Mouse (Mus musculus): ENCODE data around the gene Olfr320.
"Not testable (repeated sequence)": the region's sequence is repeated elsewhere in the genome, so short reads cannot be mapped to it uniquely, and the experiment has no call there.

Olfr320 gene

GRCm38 (mm10) chr11:58680799-58681198, at the start of gene Olfr320:
Gene Olfr320, plus strand, starts transcription at chr11:58681099.
- no peak for DNase-seq (ENCODE audit: low spot score)

GRCm38 (mm10) chr11:58634878-58635277, 46.0 kb upstream of the Olfr320 start:
- DNase-seq (ENCODE audit: low spot score) = no peak

- peak; percentile 60 for DNase-seq (ENCODE audit: low spot score)
These were observed 44.4 kb upstream of the Olfr320 start for GRCm38 (mm10) chr11:58636376-58636977.

- no peak for DNase-seq (ENCODE audit: low spot score)
These were observed 42.7 kb upstream of the Olfr320 start for GRCm38 (mm10) chr11:58638176-58638701.

- peak; percentile 52 for DNase-seq (ENCODE audit: low spot score)
These were observed 40.5 kb upstream of the Olfr320 start, which contains the start of gene Trim58 for GRCm38 (mm10) chr11:58640272-58640867. Gene Trim58, plus strand, starts transcription at chr11:58640465.

DNA sequence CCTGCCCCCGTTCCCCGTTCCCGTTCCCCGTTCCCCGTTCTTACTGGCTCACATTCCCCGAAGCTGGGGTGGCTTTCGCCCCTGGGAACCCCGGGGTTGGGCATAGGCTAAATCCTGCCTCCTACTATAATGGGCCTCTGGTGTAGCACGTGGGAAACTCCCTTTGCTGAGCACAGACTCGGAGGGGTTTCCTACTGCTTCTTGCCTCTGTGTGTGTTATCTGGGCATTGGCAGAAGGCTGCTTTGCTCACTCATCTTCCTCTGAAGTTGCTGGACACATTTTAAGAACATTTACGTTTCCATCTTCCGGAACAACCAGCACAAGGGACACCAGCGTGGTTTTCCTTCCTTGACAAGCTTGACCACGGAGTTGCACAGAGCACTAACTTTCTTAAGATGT, 39.8 kb upstream of the Olfr320 start:
- DNase-seq (ENCODE audit: low spot score) = no peak

DNA sequence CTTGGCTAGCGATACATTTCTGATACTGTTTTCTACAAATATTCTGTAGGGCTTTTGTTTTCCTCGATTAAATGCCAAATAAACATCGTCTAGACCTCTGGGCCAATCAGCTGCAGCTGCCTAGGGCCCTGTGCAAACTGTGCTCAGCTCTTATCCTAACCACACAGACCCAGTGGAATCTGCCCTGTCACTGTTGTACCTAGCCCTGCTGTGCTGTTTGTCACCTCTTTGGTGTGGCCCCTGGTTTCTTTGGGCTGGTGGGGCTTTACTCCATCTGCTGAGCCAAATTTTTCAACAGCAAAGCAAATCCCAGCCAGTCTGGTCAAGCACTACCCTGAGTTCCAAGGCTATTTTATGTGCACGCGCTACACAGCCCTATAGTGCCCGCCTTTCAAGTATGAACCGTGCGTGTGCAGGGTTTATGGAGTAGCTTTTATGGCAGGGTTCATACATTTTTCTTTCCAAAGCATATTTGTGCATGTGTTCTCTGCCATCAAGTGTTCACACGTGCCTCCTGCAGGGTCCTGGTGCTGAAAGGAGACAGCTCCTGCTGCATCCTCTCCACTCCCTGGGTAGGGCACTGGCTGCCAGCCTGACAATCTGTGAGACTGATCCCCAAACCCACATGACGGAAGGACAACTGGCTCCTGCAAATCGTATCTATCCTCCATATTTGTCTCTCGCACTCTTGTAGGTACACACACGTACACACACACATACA, 39.1 kb upstream of the Olfr320 start:
- no peak for DNase-seq (ENCODE audit: low spot score)

DNA sequence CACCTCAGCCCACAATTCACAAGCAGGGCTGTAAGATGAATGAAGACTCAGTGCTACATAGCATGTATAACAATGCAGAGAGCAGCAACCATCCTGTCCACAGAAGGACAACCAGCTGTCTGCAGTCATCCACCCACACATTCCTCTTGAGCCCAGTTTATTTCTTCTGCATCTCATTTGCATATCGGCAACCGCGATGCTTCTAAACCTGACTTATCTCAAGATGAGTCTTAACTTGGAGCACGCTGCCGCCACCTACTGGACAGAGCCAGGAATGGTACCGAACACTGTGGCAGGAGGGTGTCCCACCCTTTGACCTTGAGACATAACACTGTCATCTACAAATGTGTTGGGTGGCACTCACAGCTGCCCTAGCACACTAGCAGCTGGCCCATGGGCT, 37.5 kb upstream of the Olfr320 start:
- DNase-seq (ENCODE audit: low spot score) = peak; percentile 58

DNA sequence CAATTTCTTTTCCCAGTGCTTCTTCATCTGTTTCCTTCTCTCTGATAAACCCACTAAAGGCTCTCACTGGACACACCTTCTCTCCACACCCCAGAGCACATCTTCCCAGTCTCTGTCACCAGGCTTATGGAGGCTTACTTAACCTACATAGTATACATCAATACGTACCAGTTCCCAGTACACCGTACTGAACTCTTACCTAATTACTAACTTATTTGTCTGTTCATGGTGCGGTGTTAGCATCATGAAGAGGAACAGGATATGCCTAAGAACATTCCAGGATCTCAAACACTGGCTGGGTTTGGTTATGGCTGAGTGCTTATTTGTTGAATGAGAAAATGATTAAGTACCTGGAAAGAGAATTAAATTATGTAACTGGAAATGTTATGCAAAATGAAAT, 25.7 kb upstream of the Olfr320 start:
- DNase-seq (ENCODE audit: low spot score) = no peak

DNA sequence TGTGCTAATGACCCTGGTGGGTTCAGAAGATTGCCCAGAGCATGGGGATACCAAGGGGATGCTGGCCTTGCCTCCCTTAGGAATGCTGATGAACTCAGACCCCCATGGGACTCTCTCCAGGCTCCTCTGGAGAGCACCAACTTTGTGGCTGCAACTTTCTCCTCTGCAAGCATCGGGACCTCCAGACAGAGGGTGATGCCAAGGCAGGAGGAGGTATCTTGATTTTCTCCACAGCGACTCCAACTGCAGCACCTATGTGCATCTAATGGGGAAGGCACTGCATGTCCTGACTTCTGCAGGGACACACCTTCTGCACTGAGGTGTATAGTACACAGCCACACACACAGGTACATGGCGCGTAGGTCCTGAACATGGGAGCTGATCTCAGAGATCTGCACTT, 22.3 kb upstream of the Olfr320 start, which contains the start of gene Olfr322:
Gene Olfr322 (plus strand): TSS at position 187 of the 400 bp plus-strand sequence.
- no peak for DNase-seq (ENCODE audit: low spot score)

GRCm38 (mm10) chr11:58669252-58669651, 11.6 kb upstream of the Olfr320 start:
- DNase-seq (ENCODE audit: low spot score) = no peak

- DNase-seq (ENCODE audit: low spot score) = no peak
These were observed 9.1 kb upstream of the Olfr320 start for GRCm38 (mm10) chr11:58671825-58672224.

DNA sequence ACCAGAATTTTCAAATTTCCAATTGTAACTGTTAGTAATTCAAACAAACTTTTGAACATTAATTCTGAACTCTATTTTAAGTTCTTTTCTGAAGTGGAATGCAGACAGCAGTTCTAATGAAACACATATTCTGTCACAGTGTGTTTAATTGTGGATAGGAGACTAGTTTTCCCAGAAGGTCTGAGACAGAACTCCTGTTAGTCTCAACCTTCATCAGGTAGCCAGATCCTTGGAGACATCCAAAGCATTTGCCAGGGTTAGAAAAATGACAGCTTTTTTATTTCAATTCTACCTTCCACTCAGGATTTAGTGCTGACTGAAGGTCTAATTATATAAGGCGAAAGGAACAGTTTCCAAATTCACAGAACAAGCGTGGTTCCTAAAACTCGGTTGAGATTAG, 18.0 kb downstream of the Olfr320 start, which contains the start of gene Olfr319:
Gene Olfr319 (plus strand): TSS at position 301 of the 400 bp plus-strand sequence.
- no peak for DNase-seq (ENCODE audit: low spot score)

DNA sequence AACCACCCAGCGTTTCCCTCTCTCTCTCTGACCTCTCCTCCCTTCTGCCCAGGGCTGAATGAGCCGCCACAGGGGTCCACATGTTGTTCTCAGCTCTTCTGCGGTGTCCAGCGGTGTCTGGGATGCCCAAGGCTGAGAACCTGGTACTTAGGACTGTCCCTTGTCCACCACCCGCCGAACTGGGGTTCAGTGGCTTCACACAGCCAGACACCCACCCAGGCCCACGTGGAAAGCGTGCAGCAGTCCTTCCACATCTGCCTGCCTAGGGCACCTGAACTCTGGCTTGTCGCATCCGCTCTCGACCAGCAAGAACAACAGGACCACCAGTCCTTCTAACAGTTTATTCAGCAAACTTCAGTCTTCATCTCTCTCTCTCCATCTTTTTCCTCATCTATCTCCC, 28.2 kb downstream of the Olfr320 start:
- no peak for DNase-seq (ENCODE audit: low spot score)

- not testable (repeated sequence) for DNase-seq (ENCODE audit: low spot score)
These were observed 36.8 kb downstream of the Olfr320 start for GRCm38 (mm10) chr11:58717723-58718122.

DNA sequence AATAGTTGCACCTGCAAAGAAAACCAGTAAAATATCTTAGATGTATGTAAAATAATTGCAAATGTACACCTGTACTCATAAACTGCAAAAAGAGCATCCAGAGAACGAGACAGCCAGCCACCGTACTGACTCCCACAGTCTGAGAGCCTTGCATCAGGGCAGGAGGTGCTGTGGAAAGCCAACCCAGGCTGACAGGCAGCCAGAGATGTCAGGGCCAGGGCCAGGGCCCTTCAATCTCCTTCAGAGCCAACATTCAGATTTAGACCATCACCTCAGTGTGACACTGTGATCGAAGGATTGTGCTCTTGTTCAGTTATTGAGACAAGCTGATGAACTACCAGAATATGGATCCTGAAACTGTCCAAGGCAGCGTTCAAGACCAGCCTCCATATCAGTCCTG, 38.8 kb downstream of the Olfr320 start:
- no peak for DNase-seq (ENCODE audit: low spot score)

DNA sequence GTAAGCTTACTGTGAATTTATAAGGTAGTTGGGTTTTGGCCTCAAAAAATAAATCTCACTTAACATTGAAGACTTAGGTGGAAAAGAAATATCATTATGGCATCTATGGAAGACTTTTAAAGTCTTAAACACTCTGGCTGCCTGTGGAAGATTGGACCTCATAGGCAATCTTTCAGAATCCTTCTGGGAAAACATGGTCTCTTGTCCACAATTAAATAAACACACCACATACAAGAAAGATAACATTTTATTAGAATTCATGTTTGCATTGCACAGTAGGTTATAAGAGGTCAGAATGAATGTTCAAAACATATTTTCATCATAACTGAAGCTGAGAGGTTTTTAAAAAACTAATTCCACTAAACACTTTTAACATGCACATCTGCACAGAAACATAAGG, 43.0 kb downstream of the Olfr320 start, which contains the start of gene Olfr318:
Gene Olfr318 (minus strand): TSS at position 101 of the 400 bp plus-strand sequence.
- DNase-seq (ENCODE audit: low spot score) = no peak

GRCm38 (mm10) chr11:58727896-58728650, 47.2 kb downstream of the Olfr320 start:
- not testable (repeated sequence) for DNase-seq (ENCODE audit: low spot score)

GRCm38 (mm10) chr11:58733372-58733771, 52.5 kb downstream of the Olfr320 start:
- no peak for DNase-seq (ENCODE audit: low spot score)
